Mouse (Mus musculus) cerebellum, adult 2 months (tissue): ENCODE results near the gene Kcnk6.

Source experiments
- CTCF ChIP-seq: fragments of 200-500 bp; IDR thresholded peaks from 2 replicates; pipeline ENCODE4 v1.5.1; 2011; ENCODE audit warnings: low read depth, mild to moderate bottlenecking, control low read depth, low read length, moderate library complexity, borderline replicate concordance; ENCODE audit not compliant: insufficient read depth
- POLR2A ChIP-seq: fragments of 200-500 bp; IDR thresholded peaks from 2 replicates; pipeline ENCODE4 v1.6.1; 2011; ENCODE audit warnings: low read length, control low read depth, borderline replicate concordance; ENCODE audit not compliant: insufficient read depth

- TF ChIP-seq CTCF (no peak), POLR2A (no peak)
Observed at GRCm38 (mm10) chr7:29255875-29256274, 23.6 kb upstream of the Kcnk6 start.
